Mouse (Mus musculus) spleen, postnatal 36 days (tissue): ENCODE measurements around the gene Spock1.
"Not testable (repeated sequence)": the region's sequence is repeated elsewhere in the genome, so short reads cannot be mapped to it uniquely, and the experiment has no call there.

Experiments used
- DNase-seq, 2 experiments: peaks; one replicate each; pipeline ENCODE4 v3.0.0; 2022; ENCODE audit warnings: low spot score in 2 of 2, mixed read lengths in 1 of 2

The Spock1 gene

DNA sequence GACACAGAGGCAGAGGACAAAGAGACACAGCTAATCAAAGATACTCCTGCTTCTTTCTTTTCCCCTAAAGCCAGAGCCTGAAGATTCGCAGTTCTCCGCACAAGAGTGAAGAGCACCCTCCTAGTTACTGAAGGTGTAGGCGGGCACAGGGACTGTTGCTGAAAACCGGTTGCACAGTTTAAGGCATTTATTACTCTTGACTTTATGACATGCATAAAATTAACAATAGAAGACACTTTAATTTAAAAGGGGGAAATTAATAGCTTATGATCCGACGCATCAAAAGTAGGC is 312.4 kb downstream of the Spock1 start:
- no peak for DNase-seq

GRCm38 (mm10) chr13:57595032-57595760 is 312.9 kb downstream of the Spock1 start:
- no peak for DNase-seq

GRCm38 (mm10) chr13:57589338-57589914 is 318.7 kb downstream of the Spock1 start:
- DNase-seq = not testable (repeated sequence)

DNA sequence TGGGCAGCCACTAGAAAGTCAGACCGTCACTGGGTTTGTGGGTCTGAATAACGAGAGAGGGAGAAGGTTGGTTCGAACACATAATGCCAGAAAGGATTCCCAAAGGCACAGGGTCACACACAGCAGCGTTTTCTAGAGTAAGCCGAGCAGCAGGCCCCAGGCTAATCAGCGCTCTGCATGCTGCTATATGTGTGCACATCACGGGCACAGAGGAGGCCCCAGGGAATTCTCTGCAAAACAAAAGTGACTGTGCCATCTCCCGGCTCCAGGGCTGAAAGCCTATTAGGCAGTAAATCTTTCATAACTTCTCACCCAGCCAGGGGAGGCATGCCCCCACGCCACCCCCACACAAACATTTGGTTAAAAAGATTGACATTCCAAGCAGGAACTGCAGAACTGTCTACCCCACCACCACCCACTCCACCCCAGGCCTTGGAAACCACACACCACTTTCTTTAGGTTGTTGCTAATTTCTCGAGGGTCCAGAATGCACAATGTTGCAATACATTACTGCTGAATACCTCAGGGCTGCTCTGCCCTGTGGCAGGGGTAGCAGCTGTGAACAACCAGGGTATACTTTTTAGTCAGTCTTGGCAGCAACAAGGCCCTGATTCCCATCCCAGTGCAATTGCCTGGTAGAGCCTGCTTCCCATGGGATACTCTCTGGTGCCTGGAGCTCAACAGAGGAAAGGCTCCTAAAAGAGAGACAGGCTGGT is 319.4 kb downstream of the Spock1 start:
- DNase-seq = no peak

DNA sequence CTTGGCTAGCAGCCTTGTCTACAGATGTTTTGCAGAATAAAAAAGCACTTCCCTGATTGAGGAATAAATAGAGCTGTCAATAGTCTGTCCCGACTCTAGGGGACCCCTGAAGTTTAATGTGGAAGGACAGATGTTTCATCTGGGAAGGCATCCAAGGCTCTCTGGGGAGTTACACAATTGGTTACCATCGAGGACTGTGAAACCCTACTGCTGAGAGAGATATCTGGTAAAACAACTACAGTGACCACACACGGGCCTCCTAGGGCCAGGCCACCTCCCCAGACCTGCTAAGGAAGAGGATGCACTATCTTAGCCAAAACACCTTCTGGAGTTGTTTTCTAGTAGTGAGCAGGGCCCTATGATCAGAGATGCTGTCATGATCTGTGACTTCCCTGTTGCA is 323.0 kb downstream of the Spock1 start:
- no peak for DNase-seq

DNA sequence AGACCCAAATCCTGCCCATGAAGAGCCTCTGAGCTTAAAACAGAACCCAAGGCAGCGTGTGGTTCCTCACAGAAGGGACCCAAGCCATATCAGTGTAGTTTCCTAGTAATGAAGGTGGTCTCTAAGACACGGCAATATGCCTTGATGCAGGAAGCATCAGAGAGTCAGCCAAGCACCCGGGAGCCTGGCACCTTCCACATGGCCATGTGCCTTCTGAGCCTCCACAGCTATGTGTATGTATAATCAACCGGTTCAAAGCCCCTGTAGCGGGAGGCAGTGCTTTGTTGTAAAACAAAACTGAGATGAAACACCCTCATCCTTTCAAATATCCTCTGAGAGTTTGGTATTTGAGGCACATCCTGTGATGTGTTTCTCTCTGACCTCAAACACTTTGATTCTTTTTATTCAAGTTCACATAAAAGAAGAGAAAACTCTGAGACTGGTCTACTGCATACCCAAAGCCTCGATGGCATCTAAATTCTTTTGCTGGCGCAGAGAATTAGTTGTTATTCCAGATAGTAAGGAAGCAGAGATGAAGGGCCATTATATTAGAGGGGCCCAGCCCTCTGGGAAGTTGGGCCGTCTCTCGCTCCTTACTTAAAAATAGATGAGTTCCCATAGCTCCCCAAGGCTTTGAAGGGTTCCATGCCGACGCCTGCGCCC is 325.7 kb downstream of the Spock1 start:
- DNase-seq = no peak

DNA sequence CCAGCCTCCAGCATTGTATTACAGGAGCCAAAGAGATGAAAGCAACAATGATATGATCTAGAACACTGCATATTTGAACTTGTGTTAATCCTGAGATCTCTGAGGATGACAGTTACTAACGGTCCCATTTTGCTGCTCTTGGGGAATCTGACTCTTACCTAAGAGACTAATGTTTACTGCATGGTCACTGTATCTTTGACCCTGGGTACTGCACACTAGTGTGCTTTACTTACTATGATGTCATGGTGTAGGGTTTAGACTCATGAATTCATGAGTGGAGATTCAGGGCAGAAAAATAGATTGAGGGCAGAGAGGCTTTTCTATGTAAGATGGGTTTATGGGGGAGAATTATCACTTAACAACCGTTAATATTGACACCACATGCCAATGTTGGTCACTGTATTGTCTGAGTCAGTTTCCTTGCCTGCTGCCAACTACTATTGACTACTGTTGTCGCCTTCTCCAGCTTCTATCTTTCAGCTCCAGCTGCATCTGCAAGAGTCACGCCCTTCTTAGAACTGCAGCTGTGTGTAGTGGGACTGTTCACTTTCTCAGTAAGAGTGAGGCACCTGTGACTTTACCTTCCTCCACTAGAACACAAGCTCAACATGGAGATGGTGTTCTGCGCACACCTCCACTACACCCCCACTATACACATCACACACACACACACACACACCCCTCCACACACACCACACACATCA is 330.4 kb downstream of the Spock1 start:
- DNase-seq = no peak

GRCm38 (mm10) chr13:57573501-57573900 is 334.6 kb downstream of the Spock1 start:
- DNase-seq = no peak

GRCm38 (mm10) chr13:57568404-57568803 is 339.7 kb downstream of the Spock1 start:
- DNase-seq = no peak

- no peak for DNase-seq
Observed at GRCm38 (mm10) chr13:57555186-57555585, 352.9 kb downstream of the Spock1 start.

DNA sequence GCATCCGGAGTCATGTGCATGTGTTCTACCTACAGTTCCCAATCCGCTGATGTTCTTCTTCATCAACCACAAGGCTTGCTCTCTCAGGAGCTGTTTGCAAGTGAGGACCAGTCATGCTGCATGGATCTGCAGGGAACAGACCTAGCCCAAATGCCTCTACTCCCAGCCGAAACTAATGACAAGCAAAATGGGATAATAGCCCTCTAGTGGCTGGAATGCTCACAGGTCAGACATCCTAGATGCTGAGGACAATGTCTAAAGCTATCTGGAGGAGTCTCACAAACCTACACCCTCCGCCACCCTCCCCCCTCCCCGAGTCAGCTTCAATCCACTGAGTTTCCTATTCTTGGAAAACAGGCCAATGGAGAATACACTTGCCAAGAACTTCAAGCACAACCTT is 358.4 kb downstream of the Spock1 start:
- DNase-seq = no peak

GRCm38 (mm10) chr13:57536988-57537547 is 371.1 kb downstream of the Spock1 start:
- DNase-seq = no peak

- no peak for DNase-seq
Observed at GRCm38 (mm10) chr13:57534325-57534724, 373.8 kb downstream of the Spock1 start.

GRCm38 (mm10) chr13:57525946-57526345 is 382.2 kb downstream of the Spock1 start:
- DNase-seq = no peak

DNA sequence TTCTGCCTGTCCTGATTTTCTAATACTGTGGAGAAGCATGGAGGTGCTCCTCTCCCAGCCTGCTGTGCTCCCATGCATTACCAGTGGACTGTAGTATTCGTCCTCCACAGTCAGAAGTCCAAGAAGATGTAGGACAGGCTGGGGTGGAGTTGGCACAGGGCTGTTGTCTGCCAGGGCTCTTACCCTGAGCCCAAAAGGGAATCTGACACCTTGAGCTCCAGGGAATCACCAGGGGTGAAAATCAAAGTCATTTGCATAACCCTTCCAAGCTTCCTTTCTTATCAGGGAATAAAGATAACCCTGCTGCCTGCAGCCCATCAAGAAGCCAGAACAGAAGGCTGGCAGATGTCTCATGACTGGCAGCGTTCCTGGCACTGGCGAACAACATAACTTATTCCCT is 383.6 kb downstream of the Spock1 start:
- no peak for DNase-seq

GRCm38 (mm10) chr13:57523366-57523765 is 384.8 kb downstream of the Spock1 start:
- DNase-seq = no peak

DNA sequence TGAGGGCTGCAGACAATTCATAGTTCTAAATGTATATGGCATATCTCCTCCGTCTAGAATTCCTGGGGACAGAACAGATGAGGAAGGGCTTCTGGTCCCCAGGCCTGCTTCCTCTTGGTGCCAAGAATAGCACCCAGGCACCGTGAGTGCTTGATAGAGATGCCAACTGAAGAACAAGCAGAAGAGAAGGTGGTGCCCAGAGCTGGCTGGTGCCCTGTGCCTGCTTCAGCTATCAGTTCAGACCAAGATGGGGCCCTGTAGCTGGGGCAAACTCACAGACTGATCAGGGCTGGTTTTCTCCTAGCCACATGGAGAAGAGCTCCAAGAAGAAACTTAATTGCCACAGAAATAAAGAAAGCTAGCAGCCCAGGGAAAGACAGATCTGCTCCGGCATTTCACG is 385.8 kb downstream of the Spock1 start:
- DNase-seq = no peak

GRCm38 (mm10) chr13:57521152-57521551 is 387.0 kb downstream of the Spock1 start:
- no peak for DNase-seq

DNA sequence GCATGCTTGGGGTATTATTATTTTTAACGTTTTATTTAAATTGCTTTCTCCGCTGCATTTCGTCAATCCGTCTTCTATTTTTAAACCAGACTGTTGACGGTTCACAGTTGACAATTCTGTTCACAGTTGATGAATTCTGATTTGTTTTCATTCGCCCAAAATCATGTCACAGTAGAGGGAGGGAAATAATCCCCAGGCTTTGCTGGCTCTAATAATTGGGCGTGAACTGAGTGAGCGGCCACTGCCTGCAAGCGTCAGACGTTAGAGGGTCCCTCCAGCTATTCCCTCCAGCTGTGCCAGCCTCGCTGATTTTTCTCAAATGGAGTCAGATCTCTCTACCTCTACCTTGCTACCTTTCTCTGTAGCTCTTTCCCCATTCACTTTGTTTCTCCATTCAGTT is 388.3 kb downstream of the Spock1 start:
- DNase-seq = no peak

DNA sequence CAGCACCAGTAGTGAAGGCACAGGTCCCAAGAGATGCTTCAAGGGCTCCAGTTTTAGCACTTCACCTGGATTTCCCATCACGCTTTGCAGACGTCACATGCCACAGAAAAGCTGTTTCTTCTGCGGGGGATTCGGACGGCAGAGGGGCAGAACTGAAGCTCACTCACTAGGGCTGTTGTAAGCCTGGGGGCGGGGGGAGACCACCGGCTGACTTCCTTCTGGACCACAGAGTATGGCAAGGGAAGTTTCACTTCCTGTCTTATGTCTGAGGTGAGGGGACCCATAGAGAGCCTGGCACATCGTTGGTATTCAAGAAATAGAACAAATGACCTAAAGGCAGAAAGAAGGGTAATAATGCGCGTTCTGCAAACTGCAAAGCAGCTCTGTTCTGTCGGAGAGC is 392.4 kb downstream of the Spock1 start:
- no peak for DNase-seq

- no peak for DNase-seq
Observed at GRCm38 (mm10) chr13:57501552-57501951, 406.6 kb downstream of the Spock1 start.

DNA sequence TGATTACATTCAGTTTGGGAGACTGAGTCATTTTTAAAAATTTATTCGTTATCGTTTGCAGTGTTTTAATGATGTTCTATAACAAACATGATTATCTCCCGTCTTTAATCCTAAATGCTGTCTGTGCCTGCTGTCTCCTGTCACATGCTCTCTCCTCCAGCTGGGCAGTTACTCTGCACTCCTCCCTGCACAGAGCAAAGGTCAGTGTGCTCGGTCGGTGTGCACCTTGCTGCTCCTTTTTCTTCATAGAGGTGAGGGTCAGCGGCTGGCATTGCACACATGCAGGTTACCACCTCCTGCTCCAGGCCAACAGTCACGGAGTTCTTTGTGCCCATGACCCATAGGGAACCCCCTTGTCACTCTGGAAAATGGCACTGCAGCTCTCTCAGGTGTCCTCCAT is 411.4 kb downstream of the Spock1 start:
- DNase-seq = no peak
